Mouse (Mus musculus) G1E (cell line): ENCODE measurements around the gene Gtf2a1l. TPM values are rescaled to one million over a fixed set of nuclear protein-coding genes. Genes with fewer than 3 reads are reported as not detected.

Source experiments
- ATAC-seq: 2 replicates; pipeline ENCODE4 v1.8.0; 2016; ENCODE audit warnings: mild to moderate bottlenecking; ENCODE audit not compliant: insufficient number of reproducible peaks, poor library complexity, low FRiP score, severe bottlenecking; ENCODE audit errors: extremely low read depth
- DNase-seq: peaks from one replicate; pipeline ENCODE4 v3.0.0; 2012; ENCODE audit warnings: low spot score
- H3K27me3 ChIP-seq: 2 replicates; pipeline ENCODE4 v1.6.1; 2012; ENCODE audit warnings: mild to moderate bottlenecking, low read length, inconsistent platforms; ENCODE audit not compliant: insufficient read depth
- H3K36me3 ChIP-seq: replicated peaks from 2 replicates; pipeline ENCODE3; 2012; ENCODE audit warnings: mild to moderate bottlenecking, inconsistent platforms
- H3K4me1 ChIP-seq: 2 replicates; pipeline ENCODE4 v1.6.1; 2012; ENCODE audit warnings: low read depth, low read length, inconsistent platforms, mixed read lengths; ENCODE audit not compliant: insufficient read depth
- H3K4me3 ChIP-seq: 2 replicates; pipeline ENCODE4 v1.5.1; 2012; ENCODE audit warnings: low read depth, mild to moderate bottlenecking, inconsistent platforms, low read length, moderate library complexity, mixed read lengths
- H3K9me3 ChIP-seq: replicated peaks from 2 replicates; pipeline ENCODE4 v1.6.1; 2012; ENCODE audit warnings: inconsistent platforms
- CTCF ChIP-seq: IDR thresholded peaks from 2 replicates; pipeline ENCODE4 v1.5.1; 2012; ENCODE audit warnings: low read depth, low read length, inconsistent platforms, mixed read lengths
- GATA1 ChIP-seq: IDR thresholded peaks from 2 replicates; pipeline ENCODE4 v1.6.1; 2012; ENCODE audit warnings: borderline replicate concordance, low read length, inconsistent platforms, mixed read lengths
- GATA2 ChIP-seq: IDR thresholded peaks from 2 replicates; pipeline ENCODE4 v1.6.1; 2012; ENCODE audit warnings: low read depth, low read length, inconsistent platforms, borderline replicate concordance
- POLR2AphosphoS5 ChIP-seq: IDR thresholded peaks from 2 replicates; pipeline ENCODE4 v1.6.1; 2012; ENCODE audit warnings: low read depth, low read length, inconsistent platforms; ENCODE audit not compliant: insufficient replicate concordance
- TAL1 ChIP-seq: conservative IDR thresholded peaks from 2 replicates; pipeline ENCODE4 v1.6.1; 2012; ENCODE audit warnings: low read depth, low read length, inconsistent platforms, mixed read lengths
- polyA plus RNA-seq: library from polyadenylated mRNA; stranded (reverse); fragments of >175 nt; gene quantifications from 2 replicates; pipeline ENCODE4 v1.2.3, GENCODE M21; 2012
- total RNA-seq, 2 experiments: library from RNA; stranded (forward) in 1 of 2; stranded (reverse) in 1 of 2; fragments of 200-1000 nt in 1 of 2; fragments of >200 nt in 1 of 2; fragmentation: Nextera tagmentation in 1 of 2; gene quantifications; 2 replicates each; pipeline ENCODE4 v1.2.3; 2014 to 2017

Gtf2a1l gene
- total and polyA plus RNA-seq, 3 experiments: not detected

GRCm38 (mm10) chr17:88625931-88626330 is 42.5 kb upstream of the Gtf2a1l start:
- no peaks in the 10 kb centered on the region for H3K9me3 ChIP-seq
- no peak for DNase-seq

GRCm38 (mm10) chr17:88626347-88626811 is 42.1 kb upstream of the Gtf2a1l start:
- Histone ChIP-seq H3K4me3 (no peak overlapping the region), H3K27me3 (peaks cover 8% of the 10 kb centered on the region; the same call in 1 of the 2 replicates), H3K9me3 (no peaks in the 10 kb centered on the region), H3K4me1 (no peaks in the 10 kb centered on the region), H3K36me3 (no peaks in the 10 kb centered on the region)
- DNase-seq (no peak), ATAC-seq (no peak)
- TF ChIP-seq TAL1: no peak
- no peak for TF ChIP-seq GATA2
- TF ChIP-seq POLR2AphosphoS5: no peak
- TF ChIP-seq CTCF: no peak
- no peak for TF ChIP-seq GATA1

More at GRCm38 (mm10) chr17:88625931-88626330, 42.5 kb upstream of the Gtf2a1l start:
- peaks cover 8% of the 10 kb centered on the region; the same call in 1 of the 2 replicates for H3K27me3 ChIP-seq
- no peaks in the 10 kb centered on the region for H3K36me3 ChIP-seq
- no peaks in the 10 kb centered on the region for H3K4me1 ChIP-seq
- H3K4me3 ChIP-seq: no peak overlapping the region
- TF ChIP-seq CTCF (no peak), GATA1 (no peak), TAL1 (no peak), POLR2AphosphoS5 (no peak), GATA2 (no peak)
- no peak for ATAC-seq

GRCm38 (mm10) chr17:88627150-88627549 is 41.3 kb upstream of the Gtf2a1l start:
- TF ChIP-seq GATA2 (no peak), CTCF (no peak), POLR2AphosphoS5 (no peak), TAL1 (no peak), GATA1 (no peak)

GRCm38 (mm10) chr17:88628676-88629380 is 39.6 kb upstream of the Gtf2a1l start:
- TF ChIP-seq POLR2AphosphoS5 (no peak), GATA1 (no peak), GATA2 (no peak), CTCF (no peak), TAL1 (no peak)
- no peaks in the 10 kb centered on the region for H3K4me1 ChIP-seq
- peaks cover 8% of the 10 kb centered on the region; the same call in 1 of the 2 replicates for H3K27me3 ChIP-seq
- H3K36me3 ChIP-seq: no peaks in the 10 kb centered on the region
- no peaks in the 10 kb centered on the region for H3K9me3 ChIP-seq
- DNase-seq (no peak), ATAC-seq (no peak)
- H3K4me3 ChIP-seq: no peak overlapping the region

More at GRCm38 (mm10) chr17:88627150-88627549, 41.3 kb upstream of the Gtf2a1l start:
- Histone ChIP-seq H3K4me1 (no peaks in the 10 kb centered on the region), H3K27me3 (peaks cover 8% of the 10 kb centered on the region; the same call in 1 of the 2 replicates), H3K4me3 (no peak overlapping the region), H3K9me3 (no peaks in the 10 kb centered on the region), H3K36me3 (no peaks in the 10 kb centered on the region)
- DNase-seq (no peak), ATAC-seq (no peak)

GRCm38 (mm10) chr17:88629381-88629759 is 39.1 kb upstream of the Gtf2a1l start:
- no peak for TF ChIP-seq CTCF
- TF ChIP-seq GATA2: no peak
- no peak for TF ChIP-seq POLR2AphosphoS5
- no peak for TF ChIP-seq TAL1
- TF ChIP-seq GATA1: no peak
- ATAC-seq: no peak
- Histone ChIP-seq H3K36me3 (no peaks in the 10 kb centered on the region), H3K4me3 (no peak overlapping the region), H3K27me3 (peaks cover 8% of the 10 kb centered on the region; the same call in 1 of the 2 replicates), H3K9me3 (no peaks in the 10 kb centered on the region), H3K4me1 (no peaks in the 10 kb centered on the region)
- DNase-seq: no peak

- no peak for ATAC-seq
- Histone ChIP-seq H3K4me1 (no peaks in the 10 kb centered on the region), H3K9me3 (no peaks in the 10 kb centered on the region), H3K27me3 (peaks cover 8% of the 10 kb centered on the region; the same call in 1 of the 2 replicates), H3K36me3 (no peaks in the 10 kb centered on the region), H3K4me3 (no peak overlapping the region)
- DNase-seq: no peak
- TF ChIP-seq TAL1: no peak
- TF ChIP-seq GATA2: no peak
- no peak for TF ChIP-seq GATA1
- no peak for TF ChIP-seq POLR2AphosphoS5
- no peak for TF ChIP-seq CTCF
Observed at GRCm38 (mm10) chr17:88629931-88630553, 38.4 kb upstream of the Gtf2a1l start.
